Mouse (Mus musculus) heart, embryonic 14.5 days (tissue): ENCODE results near the gene Spert. TPM values are rescaled to one million over a fixed set of nuclear protein-coding genes. Genes with fewer than 3 reads are reported as not detected.

Source experiments
- ATAC-seq: fragments of 200-750 bp; cut with Nextera tagmentation; 2 replicates; pipeline ENCODE4 v1.8.0; 2017; ENCODE audit warnings: low read depth, moderate TSS enrichment; ENCODE audit not compliant: insufficient number of reproducible peaks, insufficient read depth, low FRiP score
- H3K27ac ChIP-seq, 2 experiments: fragments of 200-500 bp in 1 of 2; fragments of 300-500 bp in 1 of 2; sonication (generic) in 1 of 2; replicated peaks in 1 of 2; 2 replicates each; pipeline ENCODE4 v1.5.1; 2012 to 2014; ENCODE audit warnings: low read depth in 2 of 2, low read length in 2 of 2, control low read depth in 1 of 2, mild to moderate bottlenecking in 1 of 2, mixed read lengths in 1 of 2; ENCODE audit not compliant: control insufficient read depth in 1 of 2, insufficient read depth in 1 of 2
- H3K27me3 ChIP-seq: fragments of 300-500 bp; sonication (generic); 2 replicates; pipeline ENCODE4 v1.6.1; 2014; ENCODE audit warnings: mild to moderate bottlenecking, low read length, control low read depth; ENCODE audit not compliant: control insufficient read depth, insufficient read depth
- H3K36me3 ChIP-seq: fragments of 300-500 bp; sonication (generic); 2 replicates; pipeline ENCODE4 v1.6.1; 2014; ENCODE audit warnings: mild to moderate bottlenecking, control low read depth, low read length, mixed read lengths; ENCODE audit not compliant: control insufficient read depth, insufficient read depth
- H3K4me1 ChIP-seq, 2 experiments: fragments of 200-500 bp in 1 of 2; fragments of 300-500 bp in 1 of 2; sonication (generic) in 1 of 2; 2 replicates each; pipeline ENCODE4 v1.6.1; 2012 to 2014; ENCODE audit warnings: low read length in 2 of 2, control low read depth in 1 of 2, mixed read lengths in 1 of 2; ENCODE audit not compliant: control insufficient read depth in 2 of 2, insufficient read depth in 2 of 2
- H3K4me2 ChIP-seq: fragments of 300-500 bp; sonication (generic); 2 replicates; pipeline ENCODE4 v1.6.1; 2014; ENCODE audit warnings: mild to moderate bottlenecking, low read length
- H3K4me3 ChIP-seq, 2 experiments: fragments of 200-500 bp in 1 of 2; fragments of 300-500 bp in 1 of 2; sonication (generic) in 1 of 2; 2 replicates each; pipeline ENCODE4 v1.5.1; 2012 to 2014; ENCODE audit warnings: low read length in 2 of 2, mild to moderate bottlenecking in 2 of 2, control low read depth in 1 of 2, low read depth in 1 of 2, moderate library complexity in 1 of 2; ENCODE audit not compliant: control insufficient read depth in 1 of 2, insufficient read depth in 1 of 2
- H3K9ac ChIP-seq: fragments of 300-500 bp; sonication (generic); 2 replicates; pipeline ENCODE4 v1.6.1; 2014; ENCODE audit warnings: mild to moderate bottlenecking, low read length
- H3K9me3 ChIP-seq: fragments of 300-500 bp; sonication (generic); 2 replicates; pipeline ENCODE4 v1.6.1; 2016; ENCODE audit warnings: low read length, control low read depth; ENCODE audit not compliant: control insufficient read depth
- WGBS: fragments of 180-500 bp; shearing (Covaris S2); extraction: QIAGEN DNeasy Blood & Tissue Kit; methylation state at CpG from one replicate; pipeline ENCODE4 v1.1.7; 2014; 5-methylcytosine and 5-hydroxymethylcytosine counted together
- polyA plus RNA-seq: library from polyadenylated mRNA; unstranded; fragments of >200 nt; fragmentation: Nextera tagmentation; extraction: Ambion mirVana; gene quantifications from 2 replicates; pipeline ENCODE4 v1.2.1, GENCODE M21; 2014

Spert gene
- polyA plus RNA-seq, 1 experiment from 2014 or later = not detected

- Histone ChIP-seq H3K4me2 (no peak overlapping the region), H3K9me3 (no peaks in the 10 kb centered on the region), H3K4me3 (no peak overlapping the region), H3K36me3 (no peaks in the 10 kb centered on the region), H3K27me3 (no peaks in the 10 kb centered on the region), H3K9ac (no peak overlapping the region), H3K4me1 (no peaks in the 10 kb centered on the region), H3K27ac (no peak overlapping the region)
- WGBS = 74% methylated on average over 7 of the region's 7 CpGs
- no peak for ATAC-seq
Measured at GRCm38 (mm10) chr14:75622984-75623383, 30.1 kb upstream of the Spert start.

GRCm38 (mm10) chr14:75616375-75616774, 23.5 kb upstream of the Spert start:
- no peaks in the 10 kb centered on the region for H3K4me1 ChIP-seq
- no peaks in the 10 kb centered on the region for H3K36me3 ChIP-seq
- H3K9me3 ChIP-seq = no peaks in the 10 kb centered on the region
- 84% methylated on average over 6 of the region's 6 CpGs for WGBS
- H3K27ac ChIP-seq = no peak overlapping the region
- H3K27me3 ChIP-seq = no peaks in the 10 kb centered on the region
- H3K4me2 ChIP-seq = no peak overlapping the region
- no peak overlapping the region for H3K4me3 ChIP-seq
- no peak overlapping the region for H3K9ac ChIP-seq
- no peak for ATAC-seq

- Histone ChIP-seq H3K4me3 (no peak overlapping the region), H3K27ac (no peak overlapping the region), H3K9me3 (no peaks in the 10 kb centered on the region), H3K4me2 (no peak overlapping the region), H3K36me3 (no peaks in the 10 kb centered on the region), H3K27me3 (no peaks in the 10 kb centered on the region), H3K4me1 (no peaks in the 10 kb centered on the region), H3K9ac (no peak overlapping the region)
- no peak for ATAC-seq
- 74% methylated on average over 2 of the region's 2 CpGs for WGBS
Measured at GRCm38 (mm10) chr14:75609176-75609575, 16.3 kb upstream of the Spert start.

DNA sequence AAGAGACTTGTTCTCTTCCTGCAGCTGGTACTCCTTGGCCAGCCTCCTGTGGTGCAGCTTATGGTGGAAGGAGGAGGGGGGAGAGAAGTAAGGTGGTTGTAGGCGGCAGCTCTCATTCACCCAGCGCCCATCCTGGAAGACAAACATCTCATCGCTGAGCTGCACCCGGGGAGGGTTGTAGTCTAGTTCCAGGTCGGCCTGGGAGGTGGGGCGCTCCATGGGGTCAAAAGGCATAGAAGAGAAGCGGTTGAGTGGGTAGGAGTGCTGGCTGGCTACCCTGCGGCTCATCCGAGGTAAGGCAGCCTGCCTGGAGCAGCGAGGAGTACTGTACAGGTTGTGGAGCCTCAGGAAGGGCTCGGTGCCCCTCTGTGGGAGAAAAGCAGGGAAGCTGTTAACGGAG, 9.0 kb downstream of the Spert start:
- Histone ChIP-seq H3K27me3 (no peaks in the 10 kb centered on the region), H3K4me1 (no peaks in the 10 kb centered on the region), H3K4me2 (no peak overlapping the region), H3K4me3 (no peak overlapping the region), H3K27ac (no peak overlapping the region), H3K36me3 (no peaks in the 10 kb centered on the region), H3K9me3 (no peaks in the 10 kb centered on the region), H3K9ac (no peak overlapping the region)
- no peak for ATAC-seq
- 79% methylated on average over 12 of the region's 12 CpGs for WGBS

DNA sequence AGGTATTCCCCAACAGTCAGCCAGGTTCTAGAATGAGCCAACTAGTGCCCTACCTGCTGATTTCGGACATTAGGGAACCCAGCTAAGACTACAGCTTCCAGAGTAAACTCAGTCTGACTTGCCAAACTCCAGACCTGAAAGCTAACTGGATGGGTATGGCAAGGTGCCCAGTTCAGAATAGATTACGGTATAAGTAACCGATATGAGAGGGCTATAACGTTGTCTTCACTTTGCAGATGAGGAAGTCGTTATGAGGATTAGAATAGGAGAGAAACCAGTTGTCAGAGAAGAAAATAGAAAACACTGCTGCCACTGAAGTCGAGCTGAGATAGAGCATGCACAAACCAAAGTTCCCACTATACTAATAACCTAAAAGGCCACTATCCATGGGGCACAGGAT, 13.9 kb downstream of the Spert start:
- 50% methylated on average over 6 of the region's 6 CpGs for WGBS
- no peak overlapping the region for H3K27ac ChIP-seq
- no peak for ATAC-seq

GRCm38 (mm10) chr14:75566303-75566702, 26.6 kb downstream of the Spert start:
- no peaks in the 10 kb centered on the region for H3K36me3 ChIP-seq
- H3K27ac ChIP-seq = no peak overlapping the region
- H3K4me3 ChIP-seq = no peak overlapping the region
- no peaks in the 10 kb centered on the region for H3K27me3 ChIP-seq
- no peak overlapping the region for H3K9ac ChIP-seq
- H3K4me1 ChIP-seq = peaks cover 5 to 7% of the 10 kb centered on the region in 2 experiments; a peak in 1 of 4 replicates
- H3K9me3 ChIP-seq = no peaks in the 10 kb centered on the region
- no peak overlapping the region for H3K4me2 ChIP-seq
- WGBS = 86% methylated on average over 3 of the region's 3 CpGs
- no peak for ATAC-seq

More for the DNA sequence above, 13.9 kb downstream of the Spert start:
- Histone ChIP-seq H3K36me3 (no peaks in the 10 kb centered on the region), H3K9me3 (no peaks in the 10 kb centered on the region), H3K4me2 (no peak overlapping the region), H3K27me3 (no peaks in the 10 kb centered on the region), H3K9ac (no peak overlapping the region), H3K4me1 (no peaks in the 10 kb centered on the region), H3K4me3 (no peak overlapping the region)

- Histone ChIP-seq H3K4me1 (peaks cover 5 to 7% of the 10 kb centered on the region in 2 experiments; a peak in 1 of 4 replicates), H3K36me3 (no peaks in the 10 kb centered on the region), H3K27ac (no peak overlapping the region), H3K27me3 (no peaks in the 10 kb centered on the region), H3K9ac (no peak overlapping the region), H3K4me3 (no peak overlapping the region), H3K9me3 (no peaks in the 10 kb centered on the region), H3K4me2 (no peak overlapping the region)
- WGBS = 49% methylated on average over 14 of the region's 14 CpGs
- ATAC-seq = no peak
Measured at GRCm38 (mm10) chr14:75565534-75566140, 27.3 kb downstream of the Spert start.
